Comparison of ENCODE assay signal across 20 mouse cellular contexts in the genomic region with DNA sequence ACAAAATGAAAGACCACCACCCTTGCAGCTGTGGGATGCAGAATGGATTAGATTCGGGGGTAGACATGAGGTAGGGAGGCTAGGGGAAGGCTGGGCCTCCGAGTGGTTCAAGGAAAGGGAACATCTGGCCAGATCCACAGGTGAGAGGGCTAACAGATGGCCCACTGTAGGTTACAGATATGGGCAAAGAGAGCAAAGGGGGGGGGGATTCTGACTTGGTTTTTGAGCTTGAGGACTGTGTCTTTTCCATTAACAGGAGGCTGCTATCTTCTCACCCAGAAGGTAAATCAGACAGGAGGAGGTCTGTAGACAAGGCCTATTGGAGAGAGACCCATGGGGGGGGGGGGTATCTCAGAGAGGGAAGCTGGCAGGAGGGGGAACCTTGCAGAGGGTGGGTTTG. TPM values are rescaled to one million over a fixed set of nuclear protein-coding genes. Genes with fewer than 3 reads are reported as not detected.
"Had no signal": no experiment of that assay in that cellular context is flagged by ENCODE, and none has a peak within 500 bp of the region (broad histone marks: within the 10 kb centered on the region; RNA-seq: fewer than 3 reads in every experiment).

No protein-coding gene starts in this region.

- ATAC-seq: lung, postnatal 0 days had no signal

- H3K36me3 ChIP-seq: intestine, embryonic 15.5 days; kidney, embryonic 15.5 days; liver, embryonic 15.5 days; midbrain, embryonic 10.5 days; neural tube, embryonic 12.5 days; neural tube, embryonic 15.5 days had no signal

- H3K4me3 ChIP-seq: intestine, embryonic 15.5 days; kidney, embryonic 15.5 days; left cerebral cortex, adult 2 months; liver, embryonic 15.5 days; midbrain, embryonic 10.5 days; neural tube, embryonic 12.5 days; neural tube, embryonic 15.5 days had no signal

- H3K27ac ChIP-seq: intestine, embryonic 15.5 days; kidney, embryonic 15.5 days; left cerebral cortex, adult 2 months; liver, embryonic 15.5 days; macrophage; midbrain, embryonic 10.5 days; neural tube, embryonic 12.5 days; neural tube, embryonic 15.5 days had no signal

- DNase-seq: kidney, adult 11 months; kidney, adult 8-10 months; kidney, postnatal 25 days; layer of hippocampus, postnatal 36 days; lung, embryonic 14.5 days; midbrain, embryonic 14.5 days; right cerebral cortex, adult 18-20 months; right cerebral cortex, postnatal 25 days; thymus, adult 18-20 months; thymus, postnatal 36 days had no signal

- H3K27me3 ChIP-seq: intestine, embryonic 15.5 days; kidney, embryonic 15.5 days; liver, embryonic 15.5 days; neural tube, embryonic 12.5 days; neural tube, embryonic 15.5 days had no signal

- H3K9ac ChIP-seq: intestine, embryonic 15.5 days; kidney, embryonic 15.5 days; liver, embryonic 15.5 days; lung, embryonic 14.5 days; neural tube, embryonic 12.5 days; neural tube, embryonic 15.5 days had no signal

- H3K9me3 ChIP-seq: intestine, embryonic 15.5 days; kidney, embryonic 15.5 days; liver, embryonic 15.5 days; midbrain, embryonic 10.5 days; neural tube, embryonic 12.5 days; neural tube, embryonic 15.5 days had no signal

- H3K4me2 ChIP-seq: intestine, embryonic 15.5 days; kidney, embryonic 15.5 days; liver, embryonic 15.5 days; lung, embryonic 14.5 days; neural tube, embryonic 12.5 days; neural tube, embryonic 15.5 days had no signal

RNA-seq across cellular contexts. Expression of a gene that starts 46.0 kb away (rescaled TPM):
- total RNA-seq: megakaryocyte, adult 5-6 weeks had no signal
- polyA plus RNA-seq: macrophage had no signal
